Mouse (Mus musculus) erythroblast, embryonic 14.5 days (primary cell): Measurements from ENCODE around the gene Ihh.

ENCODE experiments used
- GATA1 ChIP-seq: IDR thresholded peaks from 2 replicates; pipeline ENCODE4 v1.6.1; 2012; ENCODE audit warnings: low read length, inconsistent platforms, mixed read lengths
- TAL1 ChIP-seq: IDR thresholded peaks from 3 replicates; pipeline ENCODE4 v1.6.1; 2012; ENCODE audit warnings: low read length, inconsistent platforms, mixed read lengths

GRCm38 (mm10) chr1:74962126-74962852 lies 10.8 kb upstream of the Ihh start:
- TF ChIP-seq TAL1: no peak
- TF ChIP-seq GATA1: no peak
